Mouse (Mus musculus) left cerebral cortex, adult 2 months (tissue): ENCODE data around the gene Dgkh. TPM values are rescaled to one million over a fixed set of nuclear protein-coding genes. Genes with fewer than 3 reads are reported as not detected.
A peak's percentile ranks its signal among the peaks of the same experiment; 100 is the strongest.

ENCODE experiments used
- DNase-seq, 2 experiments: peaks; one replicate each; pipeline ENCODE4 v3.0.0; 2021 to 2022; ENCODE audit warnings: low spot score in 2 of 2, mixed read lengths in 1 of 2; ENCODE audit errors: extremely low spot score in 1 of 2
- H3K27ac ChIP-seq: fragments of 200-600 bp; 2 replicates; pipeline ENCODE4 v1.8.1; 2022
- H3K4me3 ChIP-seq: fragments of 200-600 bp; 2 replicates; pipeline ENCODE4 v1.8.1; 2022
- CTCF ChIP-seq: fragments of 200-600 bp; IDR thresholded peaks from 2 replicates; pipeline ENCODE4 v1.8.1; 2022; ENCODE audit warnings: antibody characterized with exemption, mild to moderate bottlenecking, moderate library complexity
- intact Hi-C: fragments of 180-260 bp; cut with DNase I; formaldehyde crosslinking; loops from one replicate; pipeline ENCODE4 v1.15.1; 2025
- total RNA-seq, 2 experiments: library from RNA; stranded (reverse); gene quantifications; 2 replicates each; pipeline ENCODE4 v1.2.3; 2021

Gene Dgkh
- total RNA-seq, 2 experiments from 2014 or later, result 77.3 to 77.8 TPM

- TF ChIP-seq CTCF, result no peak
- no peak for DNase-seq
- H3K4me3 ChIP-seq, result no peak overlapping the region
- intact Hi-C loops, result no loop called here
- H3K27ac ChIP-seq, result no peak overlapping the region
These were observed 205.7 kb downstream of the Dgkh start for GRCm38 (mm10) chr14:78526907-78527306.

- TF ChIP-seq CTCF, result no peak
- no peak for DNase-seq
- H3K27ac ChIP-seq, result no peak overlapping the region
- H3K4me3 ChIP-seq, result no peak overlapping the region
- intact Hi-C loops, result no loop called here
These were observed 206.1 kb downstream of the Dgkh start for GRCm38 (mm10) chr14:78526475-78526874.

- no peak for TF ChIP-seq CTCF
- H3K27ac ChIP-seq, result no peak overlapping the region
- intact Hi-C loops, result no loop called here
- no peak overlapping the region for H3K4me3 ChIP-seq
- no peak for DNase-seq
These were observed 206.7 kb downstream of the Dgkh start for GRCm38 (mm10) chr14:78525611-78526457.

DNA sequence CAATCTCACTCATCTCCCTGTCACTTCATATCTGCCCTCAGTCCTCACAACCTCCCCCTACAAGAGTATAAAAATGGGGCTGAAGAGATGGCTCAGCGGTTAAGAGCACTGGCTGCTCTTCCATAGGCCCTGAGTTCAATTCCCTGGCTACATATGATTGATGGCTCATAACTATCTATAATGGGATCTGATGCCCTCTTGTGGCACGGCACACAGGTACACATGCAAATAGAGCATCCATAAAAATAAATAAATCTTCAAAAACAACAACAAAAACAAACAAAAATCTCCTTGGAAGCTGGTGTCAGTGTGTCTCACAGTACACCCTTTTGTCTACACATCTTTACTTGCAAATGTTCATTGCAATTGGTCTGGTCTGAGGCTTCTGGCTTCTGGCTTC lies 207.5 kb downstream of the Dgkh start:
- no peak for DNase-seq
- Histone ChIP-seq H3K27ac (no peak overlapping the region), H3K4me3 (no peak overlapping the region)
- peak; percentile 32 for TF ChIP-seq CTCF
- intact Hi-C loops, result no loop called here

GRCm38 (mm10) chr14:78510713-78511112 lies 221.9 kb downstream of the Dgkh start:
- TF ChIP-seq CTCF, result peak; percentile 37
- intact Hi-C loops, result no loop called here
- no peak for DNase-seq
- H3K27ac ChIP-seq, result no peak overlapping the region
- H3K4me3 ChIP-seq, result no peak overlapping the region

GRCm38 (mm10) chr14:78509791-78510190 lies 222.8 kb downstream of the Dgkh start:
- intact Hi-C loops, result no loop called here
- no peak for DNase-seq
- Histone ChIP-seq H3K4me3 (no peak overlapping the region), H3K27ac (no peak overlapping the region)
- TF ChIP-seq CTCF, result no peak

Other genes with a start within 250 kb of the Dgkh start
- 100 to 1,000 TPM; 172 to 182 TPM for gene Akap11, start 196.0 kb downstream of the Dgkh start, total RNA-seq
- 10 to 100 TPM; 31.7 to 32.3 TPM for gene Vwa8, start 116.3 kb upstream of the Dgkh start, total RNA-seq